Mouse (Mus musculus): ENCODE data around the gene Ppm1k.
"Not testable (repeated sequence)": the region's sequence is repeated elsewhere in the genome, so short reads cannot be mapped to it uniquely, and the experiment has no call there.

Gene Ppm1k

GRCm38 (mm10) chr6:57535386-57535936 lies at the start of gene Ppm1k:
Gene Ppm1k (minus strand): TSS chr6:57535468.
- peak; percentile 98 for DNase-seq (ENCODE audit: low read depth, low spot score)

GRCm38 (mm10) chr6:57582356-57582755 lies 47.1 kb upstream of the Ppm1k start:
- peak; percentile 77 for DNase-seq (ENCODE audit: low read depth, low spot score)

DNA sequence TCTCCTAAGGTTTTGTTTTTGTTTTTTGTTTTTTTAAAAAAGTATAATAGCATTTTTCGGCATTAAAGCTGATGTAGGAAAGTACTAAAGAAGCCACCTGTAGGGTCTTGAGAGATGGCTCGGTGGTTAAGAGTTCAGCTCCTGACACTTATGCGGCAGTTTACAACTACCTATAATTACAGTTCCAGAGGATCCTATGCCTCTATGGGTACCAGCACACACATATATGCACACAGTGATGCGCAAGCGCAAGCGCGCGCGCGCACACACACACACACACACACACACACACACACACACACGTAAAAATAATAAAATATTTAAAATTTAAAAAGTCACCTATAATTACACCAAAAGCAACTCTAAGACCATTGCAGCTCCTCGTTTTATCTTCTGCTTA lies 46.3 kb upstream of the Ppm1k start:
- peak; percentile 67 for DNase-seq (ENCODE audit: low read depth, low spot score)

DNA sequence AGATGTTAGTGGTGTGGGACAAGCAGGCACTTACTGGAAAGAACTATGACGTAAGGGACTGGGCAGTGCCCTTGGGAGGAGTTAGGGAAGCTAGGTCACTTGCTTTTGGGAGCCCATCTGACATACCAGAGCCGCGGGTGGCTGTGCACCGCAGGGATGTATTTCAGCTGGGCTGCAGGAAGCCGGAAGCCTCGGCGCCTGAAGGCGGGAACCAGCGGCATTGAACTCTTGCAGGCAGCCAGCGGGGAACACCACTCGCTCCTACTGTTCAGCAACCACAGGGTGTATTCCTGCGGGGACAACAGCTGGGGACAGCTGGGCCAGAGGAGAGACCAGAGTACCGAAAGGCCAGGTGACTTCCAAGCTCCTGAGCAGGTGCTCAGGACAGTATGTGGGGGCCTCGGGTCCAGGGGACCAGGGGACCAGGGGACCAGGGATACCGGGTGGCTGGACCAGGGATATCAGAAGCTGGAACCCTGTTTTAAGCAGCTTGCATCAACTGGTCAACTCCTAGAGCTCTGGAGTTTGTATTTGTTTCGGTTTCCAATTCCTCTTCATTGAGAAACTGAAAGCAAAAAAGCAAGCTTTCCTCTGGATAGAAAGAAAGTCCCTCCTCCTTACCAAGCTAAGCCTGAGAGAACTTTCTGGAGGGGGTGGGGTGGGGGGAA lies 45.7 kb upstream of the Ppm1k start, which contains the start of gene Herc6:
Gene Herc6, plus strand, starts transcription at position 120 of the 668 bp plus-strand sequence.
- DNase-seq (ENCODE audit: low read depth, low spot score) = peak; percentile 80

DNA sequence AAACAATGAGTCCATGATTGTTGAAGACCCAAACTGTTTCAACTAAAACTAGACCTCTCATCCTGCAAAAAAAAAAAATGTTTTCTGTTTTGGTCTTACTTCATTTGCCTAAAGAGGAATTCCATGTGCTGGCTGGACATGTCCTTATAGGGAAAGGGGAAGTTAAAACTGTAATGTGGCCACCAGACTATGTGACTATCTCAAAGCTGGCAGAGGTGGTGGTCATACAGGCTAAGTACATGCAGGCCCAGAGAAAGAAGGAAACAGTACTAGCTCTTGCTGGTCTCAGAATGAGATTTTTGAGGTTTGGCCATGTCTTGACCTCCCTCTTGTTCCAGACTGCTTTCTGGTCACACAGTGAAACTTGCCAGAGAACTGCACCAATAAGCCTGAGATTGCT lies 36.3 kb upstream of the Ppm1k start:
- no peak for DNase-seq (ENCODE audit: low read depth, low spot score)

GRCm38 (mm10) chr6:57570170-57570974 lies 35.1 kb upstream of the Ppm1k start:
- DNase-seq (ENCODE audit: low read depth, low spot score) = peak; percentile 63

DNA sequence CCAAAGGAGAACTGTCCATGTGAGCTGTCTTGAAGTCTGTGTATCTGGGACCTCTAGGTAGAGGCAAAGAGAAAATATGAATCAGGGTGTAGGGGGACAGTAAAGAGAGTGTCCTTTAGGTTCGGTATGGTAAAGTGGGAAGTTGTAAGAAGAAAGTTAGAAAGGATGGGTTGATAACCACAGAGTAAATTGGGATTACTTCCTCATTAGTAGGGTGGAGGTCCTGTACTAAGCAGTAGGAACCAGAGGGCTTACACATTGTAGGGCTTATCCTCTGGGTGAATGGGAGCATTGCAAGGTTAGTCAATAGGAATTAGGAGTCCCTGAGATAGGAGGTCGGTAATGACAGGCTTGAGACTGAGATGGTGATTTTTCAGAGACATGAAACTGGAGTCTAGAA lies 32.4 kb upstream of the Ppm1k start:
- DNase-seq (ENCODE audit: low read depth, low spot score) = no peak

- no peak for DNase-seq (ENCODE audit: low read depth, low spot score)
Observed at GRCm38 (mm10) chr6:57565452-57565851, 30.2 kb upstream of the Ppm1k start.

GRCm38 (mm10) chr6:57563454-57563853 lies 28.2 kb upstream of the Ppm1k start:
- DNase-seq (ENCODE audit: low read depth, low spot score) = no peak

GRCm38 (mm10) chr6:57557796-57558317 lies 22.6 kb upstream of the Ppm1k start:
- no peak for DNase-seq (ENCODE audit: low read depth, low spot score)

DNA sequence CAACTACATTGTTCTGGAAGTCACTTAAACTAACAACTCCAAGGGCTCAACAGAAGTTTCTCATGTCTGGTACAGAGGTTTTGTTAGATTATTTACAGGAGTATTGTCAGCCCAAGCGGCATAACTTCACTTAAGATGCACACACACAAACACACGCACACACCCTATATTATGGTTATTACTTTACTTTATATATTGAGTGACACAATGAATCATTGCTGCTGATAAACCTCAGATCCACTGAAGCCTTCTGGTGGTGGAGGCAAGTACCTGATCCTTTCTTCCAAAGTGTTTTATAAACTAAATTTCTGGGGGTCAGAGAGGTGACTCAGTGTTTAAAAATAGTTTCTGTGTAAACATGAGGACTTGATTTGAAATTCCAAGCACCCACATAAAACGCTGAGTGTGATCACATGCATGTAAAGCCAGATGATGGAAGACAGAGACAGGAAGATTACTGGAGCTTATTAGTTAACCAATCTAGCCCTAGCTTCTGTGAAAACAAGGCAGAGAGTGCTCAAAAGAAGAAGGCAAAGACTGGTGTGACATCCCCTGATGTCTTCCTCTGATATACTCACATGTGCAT lies 16.0 kb upstream of the Ppm1k start:
- DNase-seq (ENCODE audit: low read depth, low spot score) = no peak

DNA sequence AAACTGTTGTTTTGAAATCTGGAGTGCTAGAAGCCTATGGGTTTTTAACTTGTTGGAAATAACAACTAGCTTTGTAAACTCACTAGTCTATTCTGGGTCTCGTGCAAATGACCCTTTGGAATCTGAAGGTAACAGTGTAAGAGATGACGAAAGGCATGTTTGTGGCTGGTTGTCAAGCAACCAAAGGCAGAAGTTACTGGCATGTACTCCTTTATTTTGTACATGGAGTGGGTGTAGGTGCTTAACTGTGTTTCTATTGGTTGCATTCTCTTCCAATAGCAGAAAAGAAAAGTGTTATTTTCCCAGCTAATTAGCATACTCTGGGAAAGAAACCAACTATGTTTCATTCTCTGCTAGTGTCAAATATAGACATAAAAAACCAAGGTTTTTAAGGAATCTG lies 9.6 kb upstream of the Ppm1k start:
- DNase-seq (ENCODE audit: low read depth, low spot score) = no peak

GRCm38 (mm10) chr6:57543591-57543990 lies 8.3 kb upstream of the Ppm1k start:
- not testable (repeated sequence) for DNase-seq (ENCODE audit: low read depth, low spot score)

DNA sequence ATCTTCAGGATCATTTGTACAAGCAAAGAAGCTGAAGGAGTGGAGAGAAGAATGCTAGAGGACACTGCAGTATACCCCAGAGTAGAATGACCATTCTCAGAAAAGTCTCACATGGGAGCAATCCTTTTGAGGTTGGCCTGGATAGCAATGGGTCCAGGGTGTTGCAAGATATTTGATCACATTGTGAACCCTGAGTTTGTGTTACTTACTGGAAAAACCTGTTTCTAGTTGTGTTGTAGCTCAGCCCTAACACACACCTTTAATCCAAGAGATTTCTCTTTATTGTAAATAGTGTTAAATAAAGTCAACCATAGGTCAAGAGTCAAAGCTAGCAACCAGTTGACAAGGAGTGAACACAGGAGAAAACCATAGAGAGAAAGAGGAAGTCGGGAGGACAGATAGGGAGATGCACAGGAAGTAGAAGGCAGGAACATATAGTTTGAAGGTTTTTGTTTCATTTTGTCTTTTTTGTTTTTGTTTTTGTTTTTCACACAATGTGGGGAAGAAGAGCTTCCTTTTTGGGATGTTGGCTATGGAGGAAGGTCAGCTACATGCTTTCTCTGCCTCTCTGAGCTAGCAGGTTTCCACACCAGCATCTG lies 6.6 kb upstream of the Ppm1k start:
- DNase-seq (ENCODE audit: low read depth, low spot score) = peak; percentile 17

- DNase-seq (ENCODE audit: low read depth, low spot score) = no peak
Observed at GRCm38 (mm10) chr6:57540950-57541498, 5.8 kb upstream of the Ppm1k start.

- no peak for DNase-seq (ENCODE audit: low read depth, low spot score)
Observed at GRCm38 (mm10) chr6:57537887-57538286, 2.6 kb upstream of the Ppm1k start.

DNA sequence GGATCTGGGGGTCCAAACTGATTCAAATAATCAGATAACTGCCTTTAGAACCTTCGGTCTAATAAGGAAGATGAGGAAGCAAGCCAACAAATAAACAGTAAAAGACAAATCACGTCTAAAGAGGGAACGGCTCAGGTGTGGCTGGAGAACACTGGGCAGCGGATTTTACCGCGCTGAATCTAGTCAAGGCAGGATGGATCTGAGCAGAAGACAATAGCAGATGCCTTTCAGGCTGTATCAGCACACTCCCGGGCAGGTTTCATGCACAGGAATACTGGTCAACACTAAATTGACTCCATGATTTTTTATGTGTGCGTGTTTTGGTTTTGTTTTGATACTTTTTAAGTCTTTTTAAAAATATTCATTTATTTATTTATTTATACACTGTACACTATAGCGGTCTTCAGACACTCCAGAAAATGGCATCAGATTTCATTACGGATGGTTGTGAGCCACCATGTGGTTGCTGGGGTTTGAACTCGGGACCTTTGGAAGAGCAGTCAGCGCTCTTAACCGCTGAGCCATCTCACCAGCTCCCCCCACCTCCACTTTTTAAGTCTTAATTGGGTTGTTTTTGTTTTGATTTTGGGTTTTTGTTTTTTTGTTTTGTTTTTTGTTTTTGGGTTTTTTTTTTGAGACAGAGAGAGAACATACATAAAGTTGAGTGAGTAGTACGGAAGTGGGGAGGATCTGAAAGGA lies 852 bp upstream of the Ppm1k start:
- peak; percentile 37 for DNase-seq (ENCODE audit: low read depth, low spot score)

GRCm38 (mm10) chr6:57534611-57535286 lies 519 bp downstream of the Ppm1k start:
- DNase-seq (ENCODE audit: low read depth, low spot score) = no peak

DNA sequence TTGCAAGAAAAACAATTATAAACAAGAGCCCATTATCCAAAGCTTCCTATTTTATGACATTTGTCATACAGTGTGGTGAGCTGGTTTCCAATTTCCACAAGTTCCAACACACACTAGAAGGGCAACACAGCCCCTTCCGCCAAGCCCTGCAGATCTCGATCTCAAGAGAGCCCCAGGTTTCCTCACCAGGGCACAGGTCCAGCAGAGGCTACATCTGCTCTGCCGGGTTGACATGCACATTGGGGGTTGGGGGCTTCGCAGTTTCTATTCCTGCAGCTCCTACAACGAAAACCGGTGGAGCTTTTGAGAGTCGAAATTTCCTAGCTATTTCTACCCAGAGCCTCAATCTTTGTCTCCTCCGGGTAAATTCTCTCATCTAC lies 1.0 kb downstream of the Ppm1k start:
- DNase-seq (ENCODE audit: low read depth, low spot score) = peak; percentile 14

DNA sequence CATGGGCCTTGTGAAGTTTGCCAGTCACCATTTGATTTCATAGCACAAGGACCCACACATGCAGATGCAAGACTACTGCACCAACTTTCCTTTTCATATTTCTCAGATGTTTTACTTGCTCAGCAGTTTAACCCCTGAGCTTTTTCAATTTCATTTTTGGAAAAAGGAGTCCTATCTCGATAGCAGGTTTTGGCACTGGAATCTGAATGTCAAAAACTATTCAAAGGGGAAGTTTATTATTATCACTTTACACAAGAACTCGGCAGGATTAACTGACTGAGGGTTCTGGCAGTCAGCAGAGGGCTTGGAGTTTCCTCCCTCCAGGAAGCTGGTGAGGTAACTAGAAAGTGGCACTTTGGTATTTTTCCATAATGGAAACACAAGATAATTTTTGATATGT lies 1.9 kb downstream of the Ppm1k start:
- no peak for DNase-seq (ENCODE audit: low read depth, low spot score)

Data from CD4-positive helper T cell, adult 2 months (primary cell).